Mouse (Mus musculus) CH12.LX (cell line): ENCODE results near the gene Akap12.

ENCODE experiments used
- CHD2 ChIP-seq: IDR thresholded peaks from 2 replicates; pipeline ENCODE4 v1.6.1; 2011; ENCODE audit warnings: low read length, improper control_type of control experiment
- CTCF ChIP-seq, 2 experiments: IDR thresholded peaks in 1 of 2; conservative IDR thresholded peaks in 1 of 2; 2 replicates each; pipeline ENCODE4 v1.5.1; 2011 to 2012; ENCODE audit warnings: low read depth in 2 of 2, low read length in 2 of 2, improper control_type of control experiment in 1 of 2, inconsistent platforms in 1 of 2, mild to moderate bottlenecking in 1 of 2, moderate library complexity in 1 of 2
- IRF4 ChIP-seq: IDR thresholded peaks from 2 replicates; pipeline ENCODE4 v1.6.1; 2014; ENCODE audit warnings: low read depth, mild to moderate bottlenecking, inconsistent platforms, low read length, improper control_type of control experiment
- JUND ChIP-seq: conservative IDR thresholded peaks from 2 replicates; pipeline ENCODE4 v1.6.1; 2011; ENCODE audit warnings: low read depth, low read length, improper control_type of control experiment
- MYC ChIP-seq: IDR thresholded peaks from 2 replicates; pipeline ENCODE4 v1.6.1; 2011; ENCODE audit warnings: low read depth, mild to moderate bottlenecking, improper control_type of control experiment, low read length
- POLR2A ChIP-seq: IDR thresholded peaks from 2 replicates; pipeline ENCODE4 v1.6.1; 2011; ENCODE audit warnings: low read depth, mild to moderate bottlenecking, improper control_type of control experiment, low read length
- RAD21 ChIP-seq: IDR thresholded peaks from 2 replicates; pipeline ENCODE4 v1.6.1; 2011; ENCODE audit warnings: low read depth, mild to moderate bottlenecking, low read length, improper control_type of control experiment, moderate library complexity
- USF1 ChIP-seq: IDR thresholded peaks from 2 replicates; pipeline ENCODE4 v1.6.1; 2014; ENCODE audit warnings: low read depth, mild to moderate bottlenecking, inconsistent platforms, low read length, improper control_type of control experiment

DNA sequence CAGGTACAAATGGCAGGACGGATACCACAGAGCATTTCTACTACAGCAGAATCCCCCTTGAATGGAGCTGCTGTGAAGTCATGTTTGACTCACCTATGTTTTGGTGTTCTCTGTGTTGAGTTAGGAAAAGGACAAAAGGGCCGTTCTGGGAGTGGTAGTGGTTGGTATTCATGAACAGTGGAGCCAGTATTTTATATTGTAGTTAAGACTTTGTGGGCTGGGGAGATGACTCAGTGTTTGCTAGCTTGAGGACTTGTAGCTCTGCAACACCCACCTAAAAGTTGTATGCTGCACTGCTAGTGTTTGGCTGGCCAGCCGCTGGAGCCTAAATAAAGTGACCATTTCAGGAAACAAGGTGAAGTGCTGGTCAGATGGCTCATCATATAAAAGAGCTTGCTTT lies 129.1 kb downstream of the Akap12 start:
- TF ChIP-seq CTCF (conservative IDR thresholded peaks at IDR 0.05 in 1 of 2, IDR thresholded peaks at IDR 0.05 in 1 of 2; ENCODE audit: low read depth in 2 of 2, low read length in 2 of 2) = no peak
- no peak for TF ChIP-seq USF1
- TF ChIP-seq JUND = no peak
- no peak for TF ChIP-seq POLR2A
- no peak for TF ChIP-seq RAD21
- TF ChIP-seq MYC = no peak
- no peak for TF ChIP-seq IRF4
- TF ChIP-seq CHD2 = no peak
